Mouse (Mus musculus): ENCODE measurements around the gene Nup37. TPM values are rescaled to one million over a fixed set of nuclear protein-coding genes. Genes with fewer than 3 reads are reported as not detected.

The Nup37 gene
- 26.5 and 29.4 TPM in 2 replicates for polyA plus RNA-seq (2012; rRNA removed)

DNA sequence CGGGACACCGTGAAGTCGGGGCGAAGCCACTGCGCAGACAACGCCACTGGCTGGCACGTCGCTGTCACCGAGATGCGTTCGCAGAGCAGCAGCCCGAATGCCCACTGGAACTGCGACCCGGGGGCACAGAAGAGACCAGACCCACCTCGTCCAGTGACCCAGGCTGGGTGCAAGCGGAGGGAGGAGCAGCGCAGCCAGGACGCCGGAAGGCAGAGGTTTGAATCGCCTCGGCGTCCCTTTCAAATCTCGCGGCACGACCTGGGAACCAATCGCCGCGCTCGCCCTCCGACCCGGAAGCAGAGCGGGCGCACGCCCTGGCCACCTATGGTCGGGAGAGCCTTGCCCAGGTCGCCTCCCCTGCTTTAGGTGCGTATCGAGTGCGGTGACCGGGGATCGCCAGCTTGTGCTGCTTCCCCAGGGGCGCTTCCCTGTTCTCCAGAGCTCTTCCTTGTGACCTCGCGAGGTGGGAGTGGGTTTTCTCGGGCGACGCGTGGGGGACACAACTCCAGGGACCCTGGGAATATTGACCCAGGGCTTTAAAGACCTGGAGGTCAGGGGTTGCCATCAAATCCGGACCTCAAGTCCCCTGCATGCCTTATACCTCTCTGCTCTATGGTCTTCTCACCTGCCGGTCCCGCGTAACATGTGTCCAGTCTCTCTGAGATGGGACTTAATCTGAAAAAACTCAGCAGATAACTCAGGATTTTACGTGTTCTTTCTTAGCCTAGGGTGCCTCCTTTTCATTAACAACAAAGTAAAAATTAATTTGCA, at the start of gene Nup37, which contains the start of gene Parpbp:
TSS of gene Nup37 (plus strand) at position 286 of the 771 bp plus-strand sequence.
TSS of gene Parpbp (minus strand) at position 235 of the 771 bp plus-strand sequence.

DNA sequence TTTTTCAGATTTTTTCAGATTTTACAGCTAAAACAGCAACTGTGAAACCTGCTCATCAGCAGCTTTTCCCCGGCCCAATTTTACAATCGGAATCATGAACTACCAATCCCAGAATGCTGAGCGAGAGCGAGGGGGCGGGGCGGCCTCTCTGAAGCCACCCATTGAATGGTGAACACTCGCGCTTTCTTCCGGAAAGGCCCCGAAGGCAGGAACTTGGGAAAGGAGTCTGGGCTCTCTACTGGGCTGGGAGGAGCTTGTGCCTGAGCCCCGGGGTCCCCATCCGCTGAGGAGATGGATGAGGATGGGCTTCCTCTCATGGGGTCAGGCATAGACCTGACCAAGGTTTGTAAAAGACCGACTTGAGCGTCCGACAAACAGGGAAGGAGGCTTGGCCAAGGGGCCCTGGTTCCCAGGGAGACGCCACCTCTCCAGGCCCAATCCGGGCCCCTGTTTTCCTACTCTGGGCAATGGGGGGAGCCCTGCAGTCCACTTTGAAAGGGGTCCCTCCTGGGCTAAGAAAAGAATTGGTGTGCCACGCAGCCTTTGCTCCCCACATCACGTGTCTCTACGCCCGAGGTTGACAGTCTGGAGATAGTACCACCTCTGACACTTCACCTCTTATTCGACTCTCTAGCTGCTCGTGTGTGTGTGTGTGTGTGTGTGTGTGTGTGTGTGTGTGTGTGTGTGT, 54.3 kb downstream of the Nup37 start, which contains the start of gene Washc3:
TSS of gene Washc3 (plus strand) at position 143 of the 688 bp plus-strand sequence.

Other genes with a start within 250 kb of the Nup37 start
- gene Pmch, start 55.9 kb upstream of the Nup37 start, polyA plus RNA-seq (2012; rRNA removed) = 2.7 and 4.0 TPM in 2 replicates
- gene Parpbp, start 51 bp upstream of the Nup37 start, polyA plus RNA-seq (2012; rRNA removed) = 3.8 and 4.4 TPM in 2 replicates
- gene Washc3, start 54.1 kb downstream of the Nup37 start, polyA plus RNA-seq (2012; rRNA removed) = 27.3 and 29.8 TPM in 2 replicates
- gene Dram1, start 232.1 kb downstream of the Nup37 start, polyA plus RNA-seq (2012; rRNA removed) = 1.00 and 1.3 TPM in 2 replicates
- gene Gnptab, start 232.1 kb downstream of the Nup37 start, polyA plus RNA-seq (2012; rRNA removed) = 33.6 and 36.2 TPM in 2 replicates